Mouse (Mus musculus) thymus, postnatal 25 days (tissue): ENCODE measurements at regions not wholly inside any gene's neighbourhood (a gene's known extent, or its start where the extent isn't known, plus 50 kb on each side); places are given as distances from the start of the nearest gene placed in this dataset.

ENCODE experiments used
- DNase-seq: peaks from one replicate; pipeline ENCODE4 v3.0.0; 2022

- no peak for DNase-seq
Measured at GRCm38 (mm10) chr11:24856991-24857390, 779.1 kb downstream of the Bcl11a start.

DNA sequence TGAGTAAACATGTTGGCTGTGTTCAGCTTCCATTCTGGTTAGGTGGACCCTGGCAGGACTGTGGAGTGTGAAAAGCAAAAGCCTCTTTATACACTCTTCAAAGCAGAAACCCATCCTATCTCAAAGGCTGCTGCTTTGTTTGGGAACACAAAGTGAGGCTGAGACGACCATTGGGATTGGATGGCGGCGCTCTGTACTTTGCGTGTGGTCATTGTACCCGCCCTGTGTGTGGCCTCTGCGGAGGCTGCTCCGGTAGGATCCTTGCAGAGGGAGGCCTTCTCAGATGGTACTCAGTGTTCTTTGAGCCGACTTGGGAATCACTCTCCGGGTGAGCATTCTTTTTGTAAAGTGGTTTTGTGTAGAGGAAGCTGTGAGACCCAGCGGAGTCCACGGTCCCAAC is 786.8 kb downstream of the Bcl11a start:
- DNase-seq, result no peak

DNA sequence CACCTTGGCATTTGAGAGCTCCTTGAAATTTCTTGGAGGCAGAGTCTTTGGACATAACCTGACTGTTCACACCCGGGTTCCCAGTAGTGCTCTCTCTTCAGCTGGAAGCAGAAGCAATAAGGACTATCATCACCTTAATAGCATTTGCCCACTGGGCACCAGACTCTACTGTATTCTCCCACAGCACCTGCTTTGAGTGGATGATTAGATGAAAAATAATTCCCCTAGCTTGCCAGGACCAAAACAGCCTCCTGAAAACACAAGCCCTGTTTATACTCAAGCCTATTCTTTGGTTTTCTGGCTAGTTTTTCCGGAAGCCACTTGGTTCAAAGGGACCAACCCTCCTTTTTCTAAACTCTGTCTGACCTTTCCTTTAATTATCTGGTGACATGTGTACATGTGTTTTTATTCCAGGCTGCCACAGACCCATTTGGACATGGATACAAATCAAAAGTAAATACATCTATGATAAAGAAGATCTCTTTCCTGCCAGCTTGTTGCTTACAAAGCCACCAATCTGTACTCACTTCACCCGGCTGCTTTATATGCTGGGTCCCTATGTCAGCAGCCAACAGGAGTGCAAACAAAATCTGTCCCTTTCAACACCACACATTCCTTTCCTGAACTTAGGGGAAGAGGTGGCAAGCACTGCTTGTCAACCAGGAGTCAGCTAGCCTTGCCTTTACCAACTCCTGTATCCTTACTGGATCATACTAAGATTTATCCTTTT is 787.4 kb downstream of the Bcl11a start:
- no peak for DNase-seq
